Mouse (Mus musculus) heart, postnatal 0 days (tissue): ENCODE measurements around the gene Elf2. TPM values are rescaled to one million over a fixed set of nuclear protein-coding genes. Genes with fewer than 3 reads are reported as not detected.
A peak's percentile ranks its signal among the peaks of the same experiment; 100 is the strongest.

Experiments
- ATAC-seq: fragments of 200-750 bp; cut with Nextera tagmentation; 2 replicates; pipeline ENCODE4 v1.8.0; 2017; ENCODE audit warnings: low read depth, moderate number of reproducible peaks, moderate library complexity; ENCODE audit not compliant: insufficient read depth
- DNase-seq: peaks from one replicate; pipeline ENCODE4 v3.0.0-alpha.2; 2016; ENCODE audit warnings: low spot score
- H3K27ac ChIP-seq: fragments of 300-500 bp; sonication (generic); 2 replicates; pipeline ENCODE4 v1.5.1; 2014; ENCODE audit warnings: low read depth, mild to moderate bottlenecking
- H3K27me3 ChIP-seq: fragments of 300-500 bp; sonication (generic); 2 replicates; pipeline ENCODE4 v1.6.1; 2014; ENCODE audit warnings: low read length, mixed read lengths; ENCODE audit not compliant: control insufficient read depth, insufficient read depth
- H3K36me3 ChIP-seq: fragments of 300-500 bp; sonication (generic); replicated peaks from 2 replicates; pipeline ENCODE4 v1.6.1; 2014; ENCODE audit warnings: low read length, mixed read lengths; ENCODE audit not compliant: control insufficient read depth, insufficient read depth
- H3K4me1 ChIP-seq: fragments of 300-500 bp; sonication (generic); 2 replicates; pipeline ENCODE4 v1.6.1; 2014; ENCODE audit warnings: antibody characterized with exemption; ENCODE audit not compliant: control insufficient read depth, insufficient read depth
- H3K4me2 ChIP-seq: fragments of 300-500 bp; sonication (generic); 2 replicates; pipeline ENCODE4 v1.6.1; 2014; ENCODE audit warnings: low read depth, mild to moderate bottlenecking, low read length, moderate library complexity
- H3K4me3 ChIP-seq: fragments of 300-500 bp; sonication (generic); 2 replicates; pipeline ENCODE4 v1.5.1; 2014; ENCODE audit warnings: low read depth, low read length
- H3K9ac ChIP-seq: fragments of 300-500 bp; sonication (generic); replicated peaks from 2 replicates; pipeline ENCODE4 v1.6.1; 2014; ENCODE audit warnings: low read depth, low read length, mixed read lengths
- H3K9me3 ChIP-seq: fragments of 300-500 bp; sonication (generic); replicated peaks from 2 replicates; pipeline ENCODE4 v1.6.1; 2016; ENCODE audit warnings: low read length; ENCODE audit not compliant: control insufficient read depth
- CTCF ChIP-seq: IDR thresholded peaks from 2 replicates; pipeline ENCODE4 v1.5.1; 2016; ENCODE audit warnings: antibody characterized with exemption, control low read depth, low read depth
- EP300 ChIP-seq: IDR thresholded peaks from 2 replicates; pipeline ENCODE4 v1.6.1; 2016; ENCODE audit warnings: antibody characterized with exemption, low read depth
- WGBS: fragments of 180-500 bp; shearing (Covaris S2); extraction: QIAGEN DNeasy Blood & Tissue Kit; methylation state at CpG from one replicate; pipeline ENCODE4 v1.1.7; 2014; 5-methylcytosine and 5-hydroxymethylcytosine counted together
- polyA plus RNA-seq: library from polyadenylated mRNA; unstranded; fragments of >200 nt; fragmentation: Nextera tagmentation; extraction: Ambion mirVana; gene quantifications from 2 replicates; pipeline ENCODE4 v1.2.1, GENCODE M21; 2015
- total RNA-seq: library from RNA; depleted of rRNA; stranded (reverse); fragments of >200 nt; gene quantifications from 2 replicates; pipeline ENCODE4 v1.2.3, GENCODE M21; 2014; ENCODE audit warnings: low replicate concordance

Elf2 gene
- total and polyA plus RNA-seq, 2 experiments from 2014 or later: 46.5 to 84.0 TPM

GRCm38 (mm10) chr3:51326664-51327428, 13.6 kb downstream of the Elf2 start:
- Histone ChIP-seq H3K4me3 (no peak overlapping the region), H3K27me3 (no peaks in the 10 kb centered on the region), H3K9ac (no peak overlapping the region), H3K36me3 (peaks cover 19% of the 10 kb centered on the region), H3K27ac (0 out of 2 replicates have a peak overlapping the region, but pooled peaks have one; percentile 23), H3K4me1 (no peaks in the 10 kb centered on the region), H3K4me2 (no peak overlapping the region), H3K9me3 (0 out of 2 replicates have a peak, but pooled peaks cover 4% of the 10 kb centered on the region)
- ATAC-seq (peak; percentile 82), DNase-seq (no peak)
- TF ChIP-seq CTCF (no peak), EP300 (no peak)
- WGBS: 47% methylated on average over 3 of the region's 3 CpGs

DNA sequence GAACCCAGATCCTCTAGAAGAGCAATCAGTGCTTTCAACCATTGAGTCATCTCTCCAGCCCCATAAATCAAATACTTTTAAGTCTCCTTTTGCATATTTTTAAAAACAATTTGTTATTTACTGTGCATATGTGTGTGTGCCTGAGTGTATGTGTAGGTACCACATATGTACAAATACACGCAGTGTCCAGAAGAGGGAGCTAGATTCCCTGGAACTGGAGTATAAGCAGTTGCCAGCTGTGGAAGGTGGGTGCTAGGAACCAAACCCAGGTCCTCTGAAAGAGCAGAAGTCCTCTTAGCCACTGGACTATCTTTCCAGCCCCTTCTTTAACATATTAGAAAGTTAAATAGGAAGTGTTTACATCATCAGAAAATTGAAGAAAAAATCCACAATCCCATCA, 15.0 kb downstream of the Elf2 start:
- WGBS: 77% methylated on average over 1 of the region's 1 CpGs
- H3K4me1 ChIP-seq: no peaks in the 10 kb centered on the region
- no peak overlapping the region for H3K27ac ChIP-seq
- no peaks in the 10 kb centered on the region for H3K27me3 ChIP-seq
- H3K4me3 ChIP-seq: no peak overlapping the region
- DNase-seq: no peak
- no peak for ATAC-seq
- H3K9ac ChIP-seq: no peak overlapping the region
- no peak overlapping the region for H3K4me2 ChIP-seq
- peaks cover 27% of the 10 kb centered on the region for H3K36me3 ChIP-seq
- TF ChIP-seq EP300 (no peak), CTCF (no peak)
- H3K9me3 ChIP-seq: 0 out of 2 replicates have a peak, but pooled peaks cover 4% of the 10 kb centered on the region

DNA sequence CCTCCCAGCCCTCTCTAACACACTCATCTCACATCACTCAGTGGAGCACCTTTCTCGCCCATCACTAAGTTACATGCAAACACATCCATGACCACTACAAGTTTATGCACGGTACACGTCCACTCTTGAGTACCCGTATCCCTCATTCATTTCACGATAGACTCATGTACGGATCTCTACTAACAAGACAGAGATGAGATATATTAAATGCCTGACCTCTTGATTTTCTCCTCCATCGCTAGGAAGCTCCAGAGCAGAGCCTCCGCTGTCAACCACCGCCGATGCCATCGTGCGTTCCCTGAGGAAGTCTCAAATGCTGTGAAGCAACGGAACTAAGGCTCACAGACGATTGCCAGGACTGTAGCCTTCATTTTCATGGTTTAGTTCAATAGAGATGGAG, 17.5 kb downstream of the Elf2 start:
- H3K36me3 ChIP-seq: peaks cover 39% of the 10 kb centered on the region

DNA sequence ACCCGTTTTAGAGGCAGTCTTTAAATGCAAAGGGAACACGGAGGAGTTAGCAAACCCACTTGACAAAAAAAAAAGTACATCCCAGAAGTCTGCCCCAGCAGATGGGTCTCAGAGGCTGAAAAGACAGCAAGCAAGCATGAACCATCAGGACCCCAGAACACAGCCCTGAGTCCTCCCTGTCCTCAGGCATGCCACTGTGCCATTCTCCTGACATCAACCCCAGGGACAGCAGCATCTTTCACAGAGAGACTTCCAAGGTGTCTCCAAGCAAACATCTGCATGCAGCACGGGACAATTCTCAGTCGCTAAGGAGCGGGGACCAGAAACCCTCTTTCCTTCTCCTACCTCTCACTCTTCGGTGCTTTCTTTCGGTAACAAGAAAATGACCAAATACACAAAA, 18.1 kb downstream of the Elf2 start:
- Histone ChIP-seq H3K36me3 (peaks cover 39% of the 10 kb centered on the region), H3K9me3 (0 out of 2 replicates have a peak, but pooled peaks cover 4% of the 10 kb centered on the region), H3K9ac (no peak overlapping the region), H3K4me2 (no peak overlapping the region), H3K4me3 (no peak overlapping the region), H3K27ac (no peak overlapping the region), H3K4me1 (no peaks in the 10 kb centered on the region), H3K27me3 (no peaks in the 10 kb centered on the region)
- 83% methylated on average over 7 of the region's 7 CpGs for WGBS
- TF ChIP-seq CTCF: no peak
- TF ChIP-seq EP300: no peak
- no peak for ATAC-seq
- no peak for DNase-seq

More for the DNA sequence above, 17.5 kb downstream of the Elf2 start:
- no peak overlapping the region for H3K27ac ChIP-seq
- 94% methylated on average over 14 of the region's 14 CpGs for WGBS
- H3K4me2 ChIP-seq: no peak overlapping the region
- no peak overlapping the region for H3K9ac ChIP-seq
- H3K4me3 ChIP-seq: no peak overlapping the region
- 0 out of 2 replicates have a peak, but pooled peaks cover 4% of the 10 kb centered on the region for H3K9me3 ChIP-seq
- ATAC-seq (no peak), DNase-seq (no peak)
- H3K4me1 ChIP-seq: no peaks in the 10 kb centered on the region
- TF ChIP-seq EP300 (no peak), CTCF (no peak)
- no peaks in the 10 kb centered on the region for H3K27me3 ChIP-seq

GRCm38 (mm10) chr3:51321141-51321540, 19.3 kb downstream of the Elf2 start:
- Histone ChIP-seq H3K27me3 (no peaks in the 10 kb centered on the region), H3K36me3 (peaks cover 39% of the 10 kb centered on the region), H3K4me3 (no peak overlapping the region), H3K4me1 (0 out of 2 replicates have a peak, but pooled peaks cover 5% of the 10 kb centered on the region), H3K4me2 (no peak overlapping the region), H3K9ac (no peak overlapping the region), H3K27ac (no peak overlapping the region), H3K9me3 (0 out of 2 replicates have a peak, but pooled peaks cover 4% of the 10 kb centered on the region)
- TF ChIP-seq EP300 (no peak), CTCF (no peak)
- ATAC-seq: no peak
- DNase-seq: no peak
- 90% methylated on average over 5 of the region's 5 CpGs for WGBS
